Mouse (Mus musculus): ENCODE results near the gene Cenpp. TPM values are rescaled to one million over a fixed set of nuclear protein-coding genes. Genes with fewer than 3 reads are reported as not detected.

Cenpp gene
- polyA plus RNA-seq, 1 experiment from 2014 or later: 34.1 TPM

GRCm38 (mm10) chr13:49549616-49550015 is 103.0 kb downstream of the Cenpp start:
- 98% methylated on average over 3 of the region's 3 CpGs for WGBS
- no peaks in the 10 kb centered on the region for H3K36me3 ChIP-seq (ENCODE audit: control insufficient read depth, insufficient read depth, low read length)

GRCm38 (mm10) chr13:49547563-49548150 is 104.9 kb downstream of the Cenpp start:
- Histone ChIP-seq H3K27me3 (ENCODE audit: control insufficient read depth, insufficient read depth, low read length) (no peaks in the 10 kb centered on the region), H3K9me3 (ENCODE audit: control insufficient read depth, low read length) (no peaks in the 10 kb centered on the region), H3K9ac (ENCODE audit: low read depth, low read length) (no peak overlapping the region), H3K4me3 (ENCODE audit: low read length) (no peak overlapping the region), H3K4me2 (replicated peaks; ENCODE audit: low read depth, low read length) (no peak overlapping the region), H3K27ac (ENCODE audit: low read depth, low read length) (no peak overlapping the region; the same call in 1 of the 2 replicates), H3K4me1 (ENCODE audit: control insufficient read depth, insufficient read depth, low read length) (no peaks in the 10 kb centered on the region), H3K36me3 (ENCODE audit: control insufficient read depth, insufficient read depth, low read length) (no peaks in the 10 kb centered on the region)
- no peak for ATAC-seq (ENCODE audit: low FRiP score, low TSS enrichment)
- 87% methylated on average over 1 of the region's 1 CpGs for WGBS

More at GRCm38 (mm10) chr13:49549616-49550015, 103.0 kb downstream of the Cenpp start:
- H3K9me3 ChIP-seq (ENCODE audit: control insufficient read depth, low read length): no peaks in the 10 kb centered on the region
- H3K27me3 ChIP-seq (ENCODE audit: control insufficient read depth, insufficient read depth, low read length): no peaks in the 10 kb centered on the region
- no peak overlapping the region for H3K27ac ChIP-seq (ENCODE audit: low read depth, low read length)
- no peaks in the 10 kb centered on the region for H3K4me1 ChIP-seq (ENCODE audit: control insufficient read depth, insufficient read depth, low read length)
- no peak overlapping the region for H3K4me2 ChIP-seq (replicated peaks; ENCODE audit: low read depth, low read length)
- H3K4me3 ChIP-seq (ENCODE audit: low read length): no peak overlapping the region
- no peak for ATAC-seq (ENCODE audit: low FRiP score, low TSS enrichment)
- H3K9ac ChIP-seq (ENCODE audit: low read depth, low read length): no peak overlapping the region

- Histone ChIP-seq H3K27ac (ENCODE audit: low read depth, low read length) (peak overlapping the region; percentile 7; the same call in 1 of the 2 replicates), H3K9me3 (ENCODE audit: control insufficient read depth, low read length) (no peaks in the 10 kb centered on the region), H3K4me1 (ENCODE audit: control insufficient read depth, insufficient read depth, low read length) (no peaks in the 10 kb centered on the region), H3K27me3 (ENCODE audit: control insufficient read depth, insufficient read depth, low read length) (no peaks in the 10 kb centered on the region), H3K4me2 (replicated peaks; ENCODE audit: low read depth, low read length) (no peak overlapping the region), H3K36me3 (ENCODE audit: control insufficient read depth, insufficient read depth, low read length) (no peaks in the 10 kb centered on the region), H3K9ac (ENCODE audit: low read depth, low read length) (no peak overlapping the region), H3K4me3 (ENCODE audit: low read length) (no peak overlapping the region)
- WGBS: 63% methylated on average over 1 of the region's 1 CpGs
- ATAC-seq (ENCODE audit: low FRiP score, low TSS enrichment): no peak
Observed at GRCm38 (mm10) chr13:49546517-49546916, 106.1 kb downstream of the Cenpp start.

- Histone ChIP-seq H3K27me3 (ENCODE audit: control insufficient read depth, insufficient read depth, low read length) (no peaks in the 10 kb centered on the region), H3K4me1 (ENCODE audit: control insufficient read depth, insufficient read depth, low read length) (no peaks in the 10 kb centered on the region), H3K4me2 (replicated peaks; ENCODE audit: low read depth, low read length) (no peak overlapping the region), H3K36me3 (ENCODE audit: control insufficient read depth, insufficient read depth, low read length) (no peaks in the 10 kb centered on the region), H3K9ac (ENCODE audit: low read depth, low read length) (no peak overlapping the region), H3K9me3 (ENCODE audit: control insufficient read depth, low read length) (no peaks in the 10 kb centered on the region), H3K4me3 (ENCODE audit: low read length) (no peak overlapping the region), H3K27ac (ENCODE audit: low read depth, low read length) (no peak overlapping the region)
- ATAC-seq (ENCODE audit: low FRiP score, low TSS enrichment): no peak
- WGBS: 70% methylated on average over 3 of the region's 3 CpGs
Observed at GRCm38 (mm10) chr13:49545646-49546045, 106.9 kb downstream of the Cenpp start.

GRCm38 (mm10) chr13:49544279-49544678 is 108.3 kb downstream of the Cenpp start, which contains the start of gene Aspn:
Gene Aspn (plus strand): TSS chr13:49544443.
- no peak within 1 kb of the TSS for H3K4me2 ChIP-seq (replicated peaks; ENCODE audit: low read depth, low read length)
- no peaks in the 10 kb centered on the region for H3K36me3 ChIP-seq (ENCODE audit: control insufficient read depth, insufficient read depth, low read length)
- ATAC-seq (ENCODE audit: low FRiP score, low TSS enrichment): no peak
- 58% methylated on average over 3 of the region's 3 CpGs for WGBS
- H3K27me3 ChIP-seq (ENCODE audit: control insufficient read depth, insufficient read depth, low read length): no peaks in the 10 kb centered on the region
- no peaks in the 10 kb centered on the region for H3K9me3 ChIP-seq (ENCODE audit: control insufficient read depth, low read length)
- H3K4me1 ChIP-seq (ENCODE audit: control insufficient read depth, insufficient read depth, low read length): no peaks in the 10 kb centered on the region
- H3K9ac ChIP-seq (ENCODE audit: low read depth, low read length): no peak within 1 kb of the TSS
- no peak within 1 kb of the TSS for H3K27ac ChIP-seq (ENCODE audit: low read depth, low read length)
- H3K4me3 ChIP-seq (ENCODE audit: low read length): no peak within 1 kb of the TSS

GRCm38 (mm10) chr13:49538693-49539092 is 113.9 kb downstream of the Cenpp start:
- Histone ChIP-seq H3K27me3 (ENCODE audit: control insufficient read depth, insufficient read depth, low read length) (no peaks in the 10 kb centered on the region), H3K9me3 (ENCODE audit: control insufficient read depth, low read length) (no peaks in the 10 kb centered on the region), H3K4me3 (ENCODE audit: low read length) (no peak overlapping the region), H3K4me2 (replicated peaks; ENCODE audit: low read depth, low read length) (no peak overlapping the region), H3K4me1 (ENCODE audit: control insufficient read depth, insufficient read depth, low read length) (no peaks in the 10 kb centered on the region), H3K27ac (ENCODE audit: low read depth, low read length) (no peak overlapping the region), H3K36me3 (ENCODE audit: control insufficient read depth, insufficient read depth, low read length) (no peaks in the 10 kb centered on the region), H3K9ac (ENCODE audit: low read depth, low read length) (no peak overlapping the region)
- WGBS: 85% methylated on average over 1 of the region's 1 CpGs
- no peak for ATAC-seq (ENCODE audit: low FRiP score, low TSS enrichment)

- no peak for ATAC-seq (ENCODE audit: low FRiP score, low TSS enrichment)
- Histone ChIP-seq H3K4me2 (replicated peaks; ENCODE audit: low read depth, low read length) (no peak overlapping the region), H3K9ac (ENCODE audit: low read depth, low read length) (no peak overlapping the region), H3K4me1 (ENCODE audit: control insufficient read depth, insufficient read depth, low read length) (no peaks in the 10 kb centered on the region), H3K27me3 (ENCODE audit: control insufficient read depth, insufficient read depth, low read length) (no peaks in the 10 kb centered on the region), H3K9me3 (ENCODE audit: control insufficient read depth, low read length) (no peaks in the 10 kb centered on the region), H3K36me3 (ENCODE audit: control insufficient read depth, insufficient read depth, low read length) (no peaks in the 10 kb centered on the region), H3K27ac (ENCODE audit: low read depth, low read length) (no peak overlapping the region), H3K4me3 (ENCODE audit: low read length) (no peak overlapping the region)
- 92% methylated on average over 1 of the region's 1 CpGs for WGBS
Observed at GRCm38 (mm10) chr13:49536946-49537345, 115.6 kb downstream of the Cenpp start.

- Histone ChIP-seq H3K4me1 (ENCODE audit: control insufficient read depth, insufficient read depth, low read length) (no peaks in the 10 kb centered on the region), H3K27ac (ENCODE audit: low read depth, low read length) (no peak overlapping the region), H3K27me3 (ENCODE audit: control insufficient read depth, insufficient read depth, low read length) (no peaks in the 10 kb centered on the region), H3K9me3 (ENCODE audit: control insufficient read depth, low read length) (no peaks in the 10 kb centered on the region), H3K36me3 (ENCODE audit: control insufficient read depth, insufficient read depth, low read length) (no peaks in the 10 kb centered on the region), H3K9ac (ENCODE audit: low read depth, low read length) (no peak overlapping the region), H3K4me3 (ENCODE audit: low read length) (no peak overlapping the region), H3K4me2 (replicated peaks; ENCODE audit: low read depth, low read length) (no peak overlapping the region)
- WGBS: 92% methylated on average over 4 of the region's 4 CpGs
- no peak for ATAC-seq (ENCODE audit: low FRiP score, low TSS enrichment)
Observed at GRCm38 (mm10) chr13:49530636-49531035, 121.9 kb downstream of the Cenpp start.

GRCm38 (mm10) chr13:49526235-49526634 is 126.3 kb downstream of the Cenpp start:
- H3K4me2 ChIP-seq (replicated peaks; ENCODE audit: low read depth, low read length): no peak overlapping the region
- H3K36me3 ChIP-seq (ENCODE audit: control insufficient read depth, insufficient read depth, low read length): no peaks in the 10 kb centered on the region
- no peak overlapping the region for H3K9ac ChIP-seq (ENCODE audit: low read depth, low read length)
- ATAC-seq (ENCODE audit: low FRiP score, low TSS enrichment): no peak
- H3K27me3 ChIP-seq (ENCODE audit: control insufficient read depth, insufficient read depth, low read length): no peaks in the 10 kb centered on the region
- WGBS: 73% methylated on average over 2 of the region's 2 CpGs
- H3K4me3 ChIP-seq (ENCODE audit: low read length): no peak overlapping the region
- H3K4me1 ChIP-seq (ENCODE audit: control insufficient read depth, insufficient read depth, low read length): no peaks in the 10 kb centered on the region
- H3K9me3 ChIP-seq (ENCODE audit: control insufficient read depth, low read length): no peaks in the 10 kb centered on the region
- no peak overlapping the region for H3K27ac ChIP-seq (ENCODE audit: low read depth, low read length)

Data from kidney, embryonic 14.5 days (tissue).